Mouse (Mus musculus) forebrain, embryonic 13.5 days (tissue): ENCODE data around the gene Kcnip2. TPM values are rescaled to one million over a fixed set of nuclear protein-coding genes. Genes with fewer than 3 reads are reported as not detected.

ENCODE experiments used
- ATAC-seq: fragments of 200-750 bp; cut with Nextera tagmentation; 2 replicates; pipeline ENCODE4 v1.8.0; 2017
- H3K27ac ChIP-seq: fragments of 300-500 bp; sonication (generic); 2 replicates; pipeline ENCODE4 v1.5.1; 2015; ENCODE audit warnings: inconsistent platforms, mild to moderate bottlenecking, moderate library complexity
- H3K27me3 ChIP-seq: fragments of 300-500 bp; sonication (generic); 2 replicates; pipeline ENCODE4 v1.6.1; 2015; ENCODE audit warnings: mild to moderate bottlenecking, inconsistent platforms
- H3K36me3 ChIP-seq: fragments of 300-500 bp; sonication (generic); 2 replicates; pipeline ENCODE4 v1.6.1; 2015; ENCODE audit warnings: mild to moderate bottlenecking, inconsistent platforms; ENCODE audit not compliant: poor library complexity, severe bottlenecking
- H3K4me1 ChIP-seq: fragments of 300-500 bp; sonication (generic); 2 replicates; pipeline ENCODE4 v1.6.1; 2015; ENCODE audit warnings: inconsistent platforms
- H3K4me2 ChIP-seq: fragments of 300-500 bp; sonication (generic); 2 replicates; pipeline ENCODE4 v1.6.1; 2015; ENCODE audit warnings: inconsistent platforms, mild to moderate bottlenecking, moderate library complexity
- H3K4me3 ChIP-seq: fragments of 300-500 bp; sonication (generic); 2 replicates; pipeline ENCODE4 v1.5.1; 2015; ENCODE audit warnings: mild to moderate bottlenecking, inconsistent platforms
- H3K9ac ChIP-seq: fragments of 300-500 bp; sonication (generic); 2 replicates; pipeline ENCODE4 v1.6.1; 2015; ENCODE audit warnings: mild to moderate bottlenecking, inconsistent platforms
- H3K9me3 ChIP-seq: fragments of 300-500 bp; sonication (generic); replicated peaks from 2 replicates; pipeline ENCODE4 v1.6.1; 2016; ENCODE audit warnings: inconsistent platforms
- WGBS: fragments of 180-500 bp; shearing (Covaris S2); methylation state at CpG from one replicate; pipeline ENCODE4 v1.1.7; 2015; 5-methylcytosine and 5-hydroxymethylcytosine counted together
- polyA plus RNA-seq: library from polyadenylated mRNA; unstranded; fragments of >200 nt; fragmentation: Nextera tagmentation; extraction: Ambion mirVana; gene quantifications from 2 replicates; pipeline ENCODE4 v1.2.1, GENCODE M21; 2015

Gene Kcnip2
- polyA plus RNA-seq, 1 experiment from 2014 or later: 2.7 TPM

- H3K4me1 ChIP-seq: no peaks in the 10 kb centered on the region
- no peak for ATAC-seq
- H3K27ac ChIP-seq: no peak overlapping the region
- H3K4me2 ChIP-seq: no peak overlapping the region
- no peaks in the 10 kb centered on the region for H3K36me3 ChIP-seq
- H3K9ac ChIP-seq: no peak overlapping the region
- no peaks in the 10 kb centered on the region for H3K27me3 ChIP-seq
- 0 out of 2 replicates have a peak, but pooled peaks cover 4% of the 10 kb centered on the region for H3K9me3 ChIP-seq
- 91% methylated on average over 3 of the region's 3 CpGs for WGBS
- no peak overlapping the region for H3K4me3 ChIP-seq
Measured at GRCm38 (mm10) chr19:45827736-45828135, 11.9 kb upstream of the Kcnip2 start.

GRCm38 (mm10) chr19:45827125-45827524, 11.3 kb upstream of the Kcnip2 start:
- Histone ChIP-seq H3K4me3 (no peak overlapping the region), H3K9me3 (0 out of 2 replicates have a peak, but pooled peaks cover 4% of the 10 kb centered on the region), H3K4me1 (peaks cover 2% of the 10 kb centered on the region), H3K27ac (no peak overlapping the region), H3K36me3 (no peaks in the 10 kb centered on the region), H3K27me3 (no peaks in the 10 kb centered on the region), H3K4me2 (no peak overlapping the region), H3K9ac (no peak overlapping the region)
- 70% methylated on average over 5 of the region's 5 CpGs for WGBS
- no peak for ATAC-seq

GRCm38 (mm10) chr19:45826146-45826545, 10.3 kb upstream of the Kcnip2 start:
- ATAC-seq: no peak
- WGBS: 80% methylated on average over 3 of the region's 3 CpGs
- no peak overlapping the region for H3K27ac ChIP-seq
- no peaks in the 10 kb centered on the region for H3K27me3 ChIP-seq
- no peak overlapping the region for H3K4me2 ChIP-seq
- H3K9me3 ChIP-seq: 0 out of 2 replicates have a peak, but pooled peaks cover 4% of the 10 kb centered on the region
- H3K36me3 ChIP-seq: no peaks in the 10 kb centered on the region
- H3K9ac ChIP-seq: no peak overlapping the region
- H3K4me3 ChIP-seq: no peak overlapping the region
- peaks cover 12% of the 10 kb centered on the region for H3K4me1 ChIP-seq

GRCm38 (mm10) chr19:45821832-45822231, 6.0 kb upstream of the Kcnip2 start:
- Histone ChIP-seq H3K9ac (peak overlapping the region; percentile 14; the same call in 1 of the 2 replicates), H3K9me3 (no peaks in the 10 kb centered on the region), H3K4me1 (peaks cover 13% of the 10 kb centered on the region), H3K4me2 (no peak overlapping the region), H3K27me3 (0 out of 2 replicates have a peak, but pooled peaks cover 1% of the 10 kb centered on the region), H3K36me3 (peaks cover 6% of the 10 kb centered on the region; the same call in 1 of the 2 replicates), H3K4me3 (no peak overlapping the region), H3K27ac (peak overlapping the region; percentile 37; the same call in 1 of the 2 replicates)
- 42% methylated on average over 5 of the region's 5 CpGs for WGBS
- ATAC-seq: peak; percentile 53

GRCm38 (mm10) chr19:45817816-45818490, 2.1 kb upstream of the Kcnip2 start:
- WGBS: 70% methylated on average over 11 of the region's 11 CpGs
- peaks cover 10% of the 10 kb centered on the region; the same call in 1 of the 2 replicates for H3K27me3 ChIP-seq
- no peaks in the 10 kb centered on the region for H3K9me3 ChIP-seq
- H3K4me1 ChIP-seq: peaks cover 40% of the 10 kb centered on the region
- no peak overlapping the region for H3K9ac ChIP-seq
- H3K27ac ChIP-seq: no peak overlapping the region
- no peak overlapping the region for H3K4me2 ChIP-seq
- peaks cover 6% of the 10 kb centered on the region; the same call in 1 of the 2 replicates for H3K36me3 ChIP-seq
- no peak for ATAC-seq
- H3K4me3 ChIP-seq: no peak overlapping the region

GRCm38 (mm10) chr19:45816727-45817126, 866 bp upstream of the Kcnip2 start:
- H3K4me1 ChIP-seq: peaks cover 46% of the 10 kb centered on the region
- ATAC-seq: no peak
- H3K4me2 ChIP-seq: peak overlapping the region; percentile 89
- WGBS: 16% methylated on average over 8 of the region's 8 CpGs
- no peak overlapping the region for H3K4me3 ChIP-seq
- H3K27me3 ChIP-seq: peaks cover 15% of the 10 kb centered on the region
- H3K9me3 ChIP-seq: no peaks in the 10 kb centered on the region
- H3K9ac ChIP-seq: no peak overlapping the region
- H3K36me3 ChIP-seq: peaks cover 6% of the 10 kb centered on the region; the same call in 1 of the 2 replicates
- no peak overlapping the region for H3K27ac ChIP-seq

GRCm38 (mm10) chr19:45815170-45815569, 691 bp downstream of the Kcnip2 start:
- Histone ChIP-seq H3K9me3 (no peaks in the 10 kb centered on the region), H3K4me2 (peak overlapping the region; percentile 89), H3K4me1 (peaks cover 41% of the 10 kb centered on the region), H3K36me3 (peaks cover 6% of the 10 kb centered on the region; the same call in 1 of the 2 replicates), H3K9ac (peak overlapping the region; percentile 68), H3K27ac (no peak overlapping the region), H3K27me3 (peaks cover 23% of the 10 kb centered on the region), H3K4me3 (peak overlapping the region; percentile 45)
- WGBS: 69% methylated on average over 10 of the region's 10 CpGs
- ATAC-seq: 0 out of 2 replicates have a peak, but pooled peaks have one; percentile 1

GRCm38 (mm10) chr19:45813801-45814200, 2.1 kb downstream of the Kcnip2 start:
- Histone ChIP-seq H3K4me1 (peaks cover 41% of the 10 kb centered on the region), H3K36me3 (no peaks in the 10 kb centered on the region), H3K9me3 (no peaks in the 10 kb centered on the region), H3K27ac (no peak overlapping the region), H3K4me3 (no peak overlapping the region), H3K27me3 (peaks cover 23% of the 10 kb centered on the region), H3K9ac (no peak overlapping the region), H3K4me2 (no peak overlapping the region)
- no peak for ATAC-seq
- WGBS: 13% methylated on average over 12 of the region's 12 CpGs

GRCm38 (mm10) chr19:45813263-45813662, 2.6 kb downstream of the Kcnip2 start:
- WGBS: 5% methylated on average over 11 of the region's 11 CpGs
- Histone ChIP-seq H3K9me3 (no peaks in the 10 kb centered on the region), H3K4me3 (no peak overlapping the region), H3K27me3 (peaks cover 23% of the 10 kb centered on the region), H3K36me3 (no peaks in the 10 kb centered on the region), H3K27ac (no peak overlapping the region), H3K4me2 (peak overlapping the region; percentile 66), H3K9ac (no peak overlapping the region), H3K4me1 (peaks cover 41% of the 10 kb centered on the region)
- 0 out of 2 replicates have a peak, but pooled peaks have one; percentile 19 for ATAC-seq

GRCm38 (mm10) chr19:45812673-45813252, 3.1 kb downstream of the Kcnip2 start:
- peaks cover 23% of the 10 kb centered on the region for H3K27me3 ChIP-seq
- no peak for ATAC-seq
- H3K4me2 ChIP-seq: peak overlapping the region; percentile 66
- 21% methylated on average over 8 of the region's 8 CpGs for WGBS
- H3K9me3 ChIP-seq: no peaks in the 10 kb centered on the region
- peaks cover 41% of the 10 kb centered on the region for H3K4me1 ChIP-seq
- peak overlapping the region; percentile 54; the same call in 1 of the 2 replicates for H3K9ac ChIP-seq
- no peak overlapping the region for H3K27ac ChIP-seq
- no peaks in the 10 kb centered on the region for H3K36me3 ChIP-seq
- H3K4me3 ChIP-seq: peak overlapping the region; percentile 32

GRCm38 (mm10) chr19:45812115-45812514, 3.7 kb downstream of the Kcnip2 start:
- peak overlapping the region; percentile 32 for H3K4me3 ChIP-seq
- H3K9me3 ChIP-seq: no peaks in the 10 kb centered on the region
- peaks cover 23% of the 10 kb centered on the region for H3K27me3 ChIP-seq
- peak; percentile 37 for ATAC-seq
- peak overlapping the region; percentile 54; the same call in 1 of the 2 replicates for H3K9ac ChIP-seq
- no peaks in the 10 kb centered on the region for H3K36me3 ChIP-seq
- H3K4me1 ChIP-seq: peaks cover 41% of the 10 kb centered on the region
- H3K27ac ChIP-seq: no peak overlapping the region
- WGBS: 0% methylated on average over 16 of the region's 16 CpGs
- peak overlapping the region; percentile 66 for H3K4me2 ChIP-seq

- 75% methylated on average over 12 of the region's 12 CpGs for WGBS
- Histone ChIP-seq H3K27ac (no peak overlapping the region), H3K9ac (no peak overlapping the region), H3K36me3 (no peaks in the 10 kb centered on the region), H3K4me3 (no peak overlapping the region), H3K4me2 (no peak overlapping the region), H3K27me3 (peaks cover 19% of the 10 kb centered on the region), H3K4me1 (peaks cover 33% of the 10 kb centered on the region), H3K9me3 (no peaks in the 10 kb centered on the region)
- ATAC-seq: no peak
Measured at GRCm38 (mm10) chr19:45811028-45811674, 4.7 kb downstream of the Kcnip2 start.
